Mouse (Mus musculus) spleen, adult 2 months (tissue): ENCODE results near the gene Mgst3. TPM values are rescaled to one million over a fixed set of nuclear protein-coding genes. Genes with fewer than 3 reads are reported as not detected.

Experiments
- DNase-seq, 2 experiments: peaks; one replicate each; pipeline versions ENCODE4 v3.0.0 to v3.0.0-alpha.2; 2012 to 2021; ENCODE audit warnings: low spot score in 2 of 2, low read depth in 1 of 2
- H3K27ac ChIP-seq: fragments of 200-500 bp; 2 replicates; pipeline ENCODE4 v1.5.1; 2012; ENCODE audit warnings: low read length, inconsistent platforms; ENCODE audit not compliant: insufficient read depth
- H3K27me3 ChIP-seq: fragments of 200-500 bp; 2 replicates; pipeline ENCODE4 v1.6.1; 2012; ENCODE audit warnings: mild to moderate bottlenecking, moderate library complexity, low read length, inconsistent platforms; ENCODE audit not compliant: control insufficient read depth, insufficient read depth
- H3K36me3 ChIP-seq: fragments of 200-500 bp; 2 replicates; pipeline ENCODE4 v1.6.1; 2012; ENCODE audit warnings: mild to moderate bottlenecking, low read length, inconsistent platforms; ENCODE audit not compliant: control insufficient read depth, insufficient read depth
- H3K4me1 ChIP-seq: fragments of 200-500 bp; 2 replicates; pipeline ENCODE4 v1.6.1; 2011; ENCODE audit warnings: inconsistent platforms; ENCODE audit not compliant: control insufficient read depth, insufficient read depth, insufficient read length
- H3K4me3 ChIP-seq: fragments of 200-500 bp; 2 replicates; pipeline ENCODE4 v1.5.1; 2011; ENCODE audit warnings: mild to moderate bottlenecking, inconsistent platforms; ENCODE audit not compliant: insufficient read depth, insufficient read length; ENCODE audit errors: extremely low read depth
- CTCF ChIP-seq: fragments of 200-500 bp; IDR thresholded peaks from 2 replicates; pipeline ENCODE4 v1.5.1; 2011; ENCODE audit warnings: mild to moderate bottlenecking, inconsistent platforms; ENCODE audit not compliant: insufficient read depth, insufficient read length, insufficient replicate concordance; ENCODE audit errors: extremely low read depth
- POLR2A ChIP-seq: fragments of 200-500 bp; IDR thresholded peaks from 2 replicates; pipeline ENCODE4 v1.6.1; 2011; ENCODE audit warnings: low read depth, low read length, inconsistent platforms
- WGBS: fragments of 180-500 bp; shearing (Covaris S2); methylation state at CpG from one replicate; pipeline ENCODE4 v1.1.7; 2018; 5-methylcytosine and 5-hydroxymethylcytosine counted together
- polyA plus RNA-seq: library from polyadenylated mRNA; depleted of rRNA; stranded (reverse); fragments of >200 nt; gene quantifications from 2 replicates; pipeline ENCODE4 v1.2.3, GENCODE M21; 2012; rRNA removed

Mgst3 gene
- polyA plus RNA-seq, 1 experiment: 60.2 TPM

DNA sequence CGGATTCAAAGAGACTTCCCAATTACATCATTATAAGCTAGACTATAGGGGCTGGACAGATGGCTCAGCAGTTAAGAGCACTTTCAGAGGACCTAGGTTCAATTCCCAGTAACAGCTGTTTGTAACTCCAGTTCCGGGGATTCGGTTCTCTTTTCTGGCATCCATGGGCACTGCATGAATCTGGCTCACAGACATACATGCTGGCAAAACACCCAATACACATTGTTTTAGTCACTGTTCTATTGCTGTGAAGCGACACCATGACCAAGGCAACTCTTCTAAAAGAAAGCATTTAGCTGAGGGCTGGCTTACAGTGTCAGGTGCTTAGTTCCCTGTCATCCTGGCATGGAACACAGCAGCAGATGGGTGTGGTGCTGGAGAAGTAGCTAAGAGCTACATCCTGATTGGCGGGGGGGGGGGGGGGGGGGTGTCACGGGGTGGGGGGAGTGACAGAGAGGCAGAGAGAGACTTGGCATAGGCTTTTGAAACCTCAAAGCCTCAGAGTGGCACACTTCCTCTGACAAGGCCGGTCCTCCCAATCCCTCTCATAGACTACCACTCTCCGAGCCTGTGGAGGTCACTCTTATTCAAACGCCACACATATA, 54.4 kb downstream of the Mgst3 start:
- H3K36me3 ChIP-seq: no peaks in the 10 kb centered on the region
- no peak for DNase-seq
- peaks cover 11% of the 10 kb centered on the region; the same call in 1 of the 2 replicates for H3K4me1 ChIP-seq
- TF ChIP-seq CTCF (no peak), POLR2A (no peak)
- H3K4me3 ChIP-seq: no peak overlapping the region
- WGBS: 40% methylated on average over 9 of the region's 9 CpGs
- H3K27ac ChIP-seq: no peak overlapping the region
- H3K27me3 ChIP-seq: no peaks in the 10 kb centered on the region

DNA sequence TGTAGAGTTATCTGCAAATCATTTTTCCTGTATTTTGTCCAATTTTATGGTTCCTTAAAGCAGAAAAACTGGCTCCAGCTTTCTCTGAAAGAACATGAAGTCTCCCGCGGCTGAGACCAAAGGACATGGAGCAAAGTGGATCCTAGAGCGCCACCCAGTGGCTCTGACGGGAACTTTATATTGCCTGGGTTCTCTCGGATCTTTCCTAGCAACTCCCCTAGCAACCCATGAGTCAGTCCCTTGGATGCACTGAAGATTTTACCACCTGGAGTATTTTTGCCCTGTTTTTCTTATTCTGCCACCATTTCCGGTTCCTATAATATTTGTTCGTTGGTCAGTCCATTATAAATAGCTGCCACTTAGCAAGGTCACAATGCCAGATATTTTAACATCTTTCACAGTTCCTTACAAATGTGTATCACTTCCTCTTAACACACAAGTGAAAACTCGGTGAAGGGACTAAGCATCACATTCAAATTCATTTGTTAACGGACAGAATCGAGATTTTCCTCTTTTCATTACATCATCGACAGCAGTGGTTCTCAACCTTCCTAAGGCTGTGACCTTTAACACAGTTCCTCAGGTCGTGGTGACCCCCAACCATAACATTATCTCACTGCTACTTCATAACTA, 56.1 kb downstream of the Mgst3 start:
- Histone ChIP-seq H3K4me3 (no peak overlapping the region), H3K4me1 (peaks cover 11% of the 10 kb centered on the region; the same call in 1 of the 2 replicates), H3K27ac (no peak overlapping the region), H3K36me3 (no peaks in the 10 kb centered on the region), H3K27me3 (no peaks in the 10 kb centered on the region)
- peak; percentile 63 to 64 for DNase-seq
- TF ChIP-seq POLR2A (no peak), CTCF (peak; percentile 77; the same call in 1 of the 2 replicates)
- 6% methylated on average over 12 of the region's 12 CpGs for WGBS

DNA sequence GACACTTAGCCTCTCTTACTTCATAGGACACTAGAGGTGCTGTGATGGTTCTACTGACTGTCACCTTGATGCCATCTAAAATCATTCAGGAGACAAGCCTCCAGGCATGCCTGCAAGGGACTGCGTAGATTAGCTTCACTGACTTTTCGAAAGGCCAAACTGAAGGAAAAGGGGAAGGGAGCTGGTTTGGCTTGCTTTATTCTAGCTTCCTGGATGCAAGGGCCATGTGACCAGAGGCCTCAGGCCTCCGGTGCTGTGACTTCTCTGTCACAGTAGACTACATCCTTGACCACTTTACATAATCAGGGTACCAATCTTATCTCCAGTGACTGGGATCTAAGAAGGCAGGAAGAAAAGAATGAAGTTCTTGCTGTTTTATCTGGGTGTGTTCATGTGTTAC, 57.2 kb downstream of the Mgst3 start:
- Histone ChIP-seq H3K27ac (no peak overlapping the region), H3K4me3 (no peak overlapping the region), H3K4me1 (peaks cover 11% of the 10 kb centered on the region; the same call in 1 of the 2 replicates), H3K27me3 (no peaks in the 10 kb centered on the region), H3K36me3 (no peaks in the 10 kb centered on the region)
- TF ChIP-seq CTCF (no peak), POLR2A (no peak)
- WGBS: 80% methylated on average over 3 of the region's 3 CpGs
- DNase-seq: no peak

DNA sequence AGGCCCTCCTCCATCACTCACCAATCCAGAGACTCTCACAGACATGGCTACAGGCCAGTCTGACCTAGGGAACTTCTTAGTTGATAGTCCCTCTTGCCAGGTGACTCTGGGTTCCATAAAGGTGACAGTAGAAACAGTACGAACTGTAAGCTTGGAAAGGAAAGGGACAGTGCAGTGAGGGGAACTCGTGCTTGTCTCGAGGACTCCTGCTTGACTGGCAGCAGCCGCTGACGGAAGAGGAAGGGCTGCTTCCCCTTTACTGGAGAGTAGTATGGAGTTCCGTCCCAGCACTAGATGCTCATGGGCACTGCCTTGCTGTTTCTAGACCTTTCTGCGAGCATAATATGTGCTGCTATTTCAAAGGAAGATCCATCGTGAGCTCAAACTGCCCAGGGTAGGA, 62.5 kb downstream of the Mgst3 start:
- H3K27ac ChIP-seq: peak overlapping the region; percentile 43
- 69% methylated on average over 8 of the region's 8 CpGs for WGBS
- H3K36me3 ChIP-seq: peaks cover 9% of the 10 kb centered on the region
- TF ChIP-seq CTCF (no peak), POLR2A (no peak)
- no peaks in the 10 kb centered on the region for H3K4me1 ChIP-seq
- DNase-seq: no peak
- no peak overlapping the region for H3K4me3 ChIP-seq
- no peaks in the 10 kb centered on the region for H3K27me3 ChIP-seq

DNA sequence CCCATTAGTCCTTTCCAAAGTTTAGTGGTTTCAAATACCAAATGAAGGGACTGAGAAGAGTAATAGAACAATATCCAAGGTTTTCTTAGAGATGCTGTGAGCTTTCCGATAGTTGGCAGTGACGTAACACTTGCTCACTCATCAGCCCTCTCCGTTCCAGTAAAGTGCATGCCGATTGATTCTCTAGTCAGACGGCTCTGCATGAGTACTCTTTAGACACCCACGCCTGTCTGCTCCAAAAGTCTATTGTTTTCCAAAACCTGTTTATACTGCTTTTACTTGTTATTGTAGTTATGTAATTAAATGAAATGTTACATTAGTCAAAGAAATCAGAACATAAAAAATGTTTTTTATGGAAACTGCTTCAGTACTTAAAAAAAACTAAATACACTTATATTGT, 64.9 kb downstream of the Mgst3 start:
- TF ChIP-seq CTCF (no peak), POLR2A (no peak)
- no peak for DNase-seq
- Histone ChIP-seq H3K27ac (no peak overlapping the region), H3K36me3 (peaks cover 13% of the 10 kb centered on the region), H3K4me1 (no peaks in the 10 kb centered on the region), H3K27me3 (no peaks in the 10 kb centered on the region), H3K4me3 (no peak overlapping the region)
- WGBS: 97% methylated on average over 6 of the region's 6 CpGs

Other genes starting within 250 kb of the Mgst3 start
- 15.1 and 20.1 TPM in 2 replicates for gene Uck2, start 108.5 kb downstream of the Mgst3 start, polyA plus RNA-seq
- gene Tmco1, start 85.5 kb downstream of the Mgst3 start, polyA plus RNA-seq: 13.6 and 17.5 TPM in 2 replicates
- gene Aldh9a1, start 43.9 kb downstream of the Mgst3 start, polyA plus RNA-seq: 14.6 and 16.6 TPM in 2 replicates
- gene Lrrc52, start 72.9 kb upstream of the Mgst3 start, polyA plus RNA-seq: not detected in 2 replicates
- gene Rxrg, start 204.5 kb upstream of the Mgst3 start, polyA plus RNA-seq: 1.1 and 1.6 TPM in 2 replicates